Mouse (Mus musculus) T-helper 2 cell (primary cell): ENCODE results near the gene Diaph2.
"Not testable (repeated sequence)": the region's sequence is repeated elsewhere in the genome, so short reads cannot be mapped to it uniquely, and the experiment has no call there.

Source experiments
- in situ Hi-C: fragments of 300-600 bp; cut with MboI, MseI; formaldehyde crosslinking; loops from one replicate; pipeline ENCODE4 v1.15.1; 2025; ENCODE audit warnings: high pct_unique_total_duplicates

Diaph2 gene

DNA sequence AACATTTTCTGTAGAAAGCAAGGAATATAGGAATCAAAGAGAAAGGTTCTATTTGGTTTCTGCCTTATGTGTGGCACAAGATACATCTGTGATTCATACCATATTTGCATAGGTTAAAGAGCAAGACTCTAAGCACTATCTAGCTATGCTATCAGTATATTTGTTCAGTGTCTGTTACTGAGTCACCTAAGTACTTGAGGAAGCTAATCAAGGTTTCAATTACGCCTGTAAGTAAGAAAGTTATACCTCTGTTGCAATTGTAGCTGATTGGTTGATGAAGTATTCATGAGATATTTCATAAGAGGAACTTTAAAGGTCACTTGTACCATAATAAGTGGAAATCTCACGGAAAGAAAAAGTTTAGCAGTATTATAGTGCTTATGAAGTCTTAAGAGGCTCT lies 531.9 kb downstream of the Diaph2 start:
- in situ Hi-C loops, result no loop called here

DNA sequence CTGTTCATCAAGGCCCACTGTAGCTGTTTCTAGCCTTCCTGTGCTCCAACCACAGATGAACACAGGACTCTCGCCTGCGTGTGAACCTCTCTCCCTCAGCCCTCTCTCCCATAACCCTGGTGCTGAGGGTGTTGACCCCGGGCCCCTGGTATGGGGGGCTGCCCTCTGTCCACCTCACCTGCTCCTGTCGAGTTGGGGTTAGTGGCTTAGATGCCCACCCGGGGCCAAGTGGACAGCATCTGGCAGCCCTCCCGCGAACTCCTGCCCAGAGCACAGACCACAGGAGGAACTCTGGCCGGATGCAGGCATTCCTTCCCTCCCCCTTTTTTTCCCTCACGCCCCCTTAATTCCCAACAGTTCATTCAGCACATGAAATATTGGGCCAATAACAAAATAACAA lies 537.5 kb downstream of the Diaph2 start:
- in situ Hi-C loops, result no loop called here

DNA sequence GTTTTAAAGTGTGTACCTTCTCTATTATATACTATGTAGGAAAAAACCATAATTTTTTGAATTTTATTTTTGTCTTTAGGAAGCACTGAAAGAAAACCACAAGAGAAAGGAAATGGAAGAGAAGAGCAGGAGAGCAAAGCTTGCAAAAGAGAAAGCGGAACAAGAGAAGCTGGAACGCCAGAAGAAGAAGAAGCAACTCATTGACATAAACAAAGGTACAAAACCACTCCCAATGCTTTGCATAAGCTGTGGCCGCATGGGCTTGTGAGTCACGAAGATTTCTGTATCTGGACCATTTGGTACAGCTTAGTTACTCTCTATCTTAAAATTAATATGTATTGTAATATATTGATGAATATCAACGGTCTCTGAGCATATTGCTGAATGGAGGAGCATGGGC lies 540.2 kb downstream of the Diaph2 start:
- in situ Hi-C loops, result no loop called here

DNA sequence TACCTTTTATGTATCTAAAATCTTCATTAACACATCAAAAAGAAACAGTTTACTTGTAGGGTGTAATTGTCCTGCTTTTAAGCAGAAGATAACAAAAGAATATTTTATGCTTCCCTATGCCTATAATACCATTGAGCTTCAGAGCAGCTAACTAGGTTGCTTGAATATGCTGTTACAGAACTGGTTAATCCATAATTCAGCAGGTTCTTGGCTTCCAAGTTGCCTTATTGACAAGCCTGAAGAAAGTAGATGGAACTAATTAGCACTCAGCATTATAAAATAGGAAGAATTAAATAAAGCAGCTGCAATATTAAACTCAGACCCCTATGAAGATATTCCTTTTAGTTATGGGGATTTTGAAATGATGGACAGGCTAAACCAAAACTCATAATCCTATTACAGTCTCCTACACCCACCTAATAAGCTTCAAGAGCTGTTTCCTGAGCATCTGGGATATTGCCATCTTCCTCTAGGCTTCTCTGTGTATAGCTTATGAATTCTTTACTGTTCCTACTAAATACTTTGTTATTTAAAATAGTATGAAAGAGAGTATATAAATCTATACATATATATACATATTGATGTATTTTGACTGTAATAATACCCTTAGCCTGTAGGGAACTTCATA lies 601.4 kb downstream of the Diaph2 start:
- in situ Hi-C loops, result no loop called here

GRCm38 (mm10) chrX:130351480-130351879 lies 601.9 kb downstream of the Diaph2 start:
- in situ Hi-C loops, result no loop called here

DNA sequence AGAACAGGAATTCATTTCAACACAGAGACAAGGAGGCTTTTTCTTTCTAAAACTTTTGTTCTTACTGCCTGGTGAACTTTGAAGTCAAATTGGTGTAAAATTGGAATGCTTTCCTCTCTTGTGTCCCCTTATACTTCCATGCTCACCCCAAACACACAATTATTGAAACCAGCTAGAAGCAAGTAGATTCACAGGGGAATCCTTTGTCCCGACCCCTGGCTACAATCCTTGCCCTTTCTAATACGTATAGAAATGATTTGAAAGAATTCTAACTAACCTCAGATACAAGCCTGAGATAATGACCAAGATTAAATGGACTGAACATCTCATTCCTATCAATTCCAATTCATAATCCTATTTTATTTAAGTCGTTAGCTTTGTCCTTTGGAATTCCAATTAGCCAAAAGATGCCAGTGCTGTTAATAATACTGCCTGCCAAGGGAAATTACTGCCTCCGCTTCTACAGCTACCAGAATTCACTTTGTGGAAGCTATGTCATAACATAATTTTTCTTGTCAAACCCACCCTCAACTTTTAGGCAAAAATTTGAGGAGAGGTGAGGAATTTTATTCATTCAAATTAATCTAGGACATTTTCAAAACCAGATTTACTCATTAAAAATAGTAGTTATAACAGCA lies 644.1 kb downstream of the Diaph2 start:
- in situ Hi-C loops, result no loop called here

GRCm38 (mm10) chrX:130403214-130403613 lies 653.7 kb downstream of the Diaph2 start:
- in situ Hi-C loops, result no loop called here

DNA sequence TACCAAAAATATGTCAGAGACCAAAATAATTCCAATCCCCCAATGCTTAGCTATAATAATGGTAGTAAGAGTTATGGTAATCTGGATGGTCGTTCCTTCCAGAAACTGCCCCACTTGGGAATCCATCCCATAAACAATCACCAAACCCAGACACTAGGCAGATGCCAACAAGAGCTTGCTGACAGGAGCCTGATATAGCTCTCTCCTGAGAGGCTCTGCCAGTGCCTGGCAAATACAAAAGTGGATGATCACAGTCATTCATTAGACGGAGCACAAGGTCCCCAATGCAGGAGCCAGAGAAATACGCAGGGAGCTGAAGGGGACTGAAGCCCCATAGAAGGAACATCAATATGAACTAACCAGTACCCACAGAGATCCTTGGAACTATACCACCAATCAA lies 657.9 kb downstream of the Diaph2 start:
- in situ Hi-C loops, result not testable (repeated sequence)

GRCm38 (mm10) chrX:130408985-130409384 lies 659.4 kb downstream of the Diaph2 start:
- in situ Hi-C loops, result no loop called here

DNA sequence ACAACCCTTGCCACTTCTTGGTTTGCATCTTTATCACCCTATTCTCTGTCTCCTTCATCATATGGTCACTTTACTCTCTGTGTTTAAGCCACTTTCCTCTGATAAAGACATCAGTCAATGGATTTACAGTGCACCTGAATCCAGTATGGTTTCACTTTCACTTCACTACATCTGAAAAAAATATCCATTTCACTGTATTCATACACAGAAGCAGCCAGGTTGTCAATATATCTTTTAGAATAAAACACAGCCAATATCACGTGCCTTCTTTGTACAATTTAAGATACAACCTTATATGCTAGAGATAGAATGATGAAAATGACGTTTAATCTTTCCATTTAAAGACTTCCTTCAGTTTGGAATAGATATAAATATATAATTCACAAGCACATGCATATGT lies 673.6 kb downstream of the Diaph2 start:
- in situ Hi-C loops, result no loop called here

DNA sequence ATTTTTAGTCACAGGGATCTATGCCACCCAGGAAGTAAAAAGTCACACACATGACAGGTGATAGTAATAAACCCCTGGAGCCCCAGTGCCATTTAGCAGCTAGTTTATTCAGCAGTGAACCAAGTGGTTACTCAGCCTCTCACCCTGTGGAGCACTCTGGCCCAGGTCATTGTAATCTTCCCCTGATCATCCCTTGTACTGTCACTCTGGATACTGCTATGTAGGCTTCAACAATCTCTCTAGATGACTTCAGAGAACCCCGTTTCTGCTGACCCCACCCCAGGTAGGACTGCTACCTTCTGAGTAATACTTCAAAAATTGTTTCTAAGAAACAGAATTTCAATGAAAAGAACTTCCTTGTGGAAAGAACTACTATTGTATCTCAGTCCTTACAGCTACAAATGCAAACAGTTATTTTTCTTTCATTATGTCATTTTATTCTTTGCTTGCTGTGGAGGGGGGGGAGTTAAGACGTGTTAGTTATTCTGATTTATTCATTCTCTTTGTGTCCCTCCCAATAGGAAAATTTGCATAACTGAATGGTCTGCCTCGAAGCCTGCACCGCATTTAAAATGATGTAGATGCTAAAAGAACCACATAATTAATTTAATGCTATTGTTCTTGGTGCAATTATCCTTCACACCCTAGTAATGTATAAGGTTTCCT lies 702.4 kb downstream of the Diaph2 start:
- in situ Hi-C loops, result no loop called here

GRCm38 (mm10) chrX:130452488-130452823 lies 702.9 kb downstream of the Diaph2 start:
- in situ Hi-C loops, result no loop called here

- in situ Hi-C loops, result no loop called here
These were observed 723.6 kb downstream of the Diaph2 start for GRCm38 (mm10) chrX:130473133-130473532.

DNA sequence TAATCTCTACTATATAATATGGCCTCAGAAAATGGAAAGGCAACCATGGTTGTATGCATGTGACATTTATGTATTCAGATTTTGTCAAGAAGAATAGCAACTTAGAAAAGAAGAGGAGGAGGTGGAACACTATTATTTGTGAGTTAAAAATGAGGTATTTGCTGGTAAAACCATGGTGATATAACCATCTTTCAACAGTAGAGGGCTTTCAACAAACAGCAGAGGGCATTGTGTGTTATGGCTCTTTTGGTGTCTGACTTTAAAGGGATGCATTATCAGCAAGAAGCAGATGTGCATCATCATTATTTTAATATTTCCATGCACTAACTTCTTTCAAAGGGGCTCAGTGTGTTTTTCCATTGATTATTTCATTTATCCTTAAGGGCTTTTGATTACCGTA lies 731.3 kb downstream of the Diaph2 start:
- in situ Hi-C loops, result no loop called here

- in situ Hi-C loops, result loop anchor here (10.0 kb wide), 1 partner anchor 628 kb away; no protein-coding TSS in a partner anchor
These were observed 753.3 kb downstream of the Diaph2 start for GRCm38 (mm10) chrX:130502680-130503464.

DNA sequence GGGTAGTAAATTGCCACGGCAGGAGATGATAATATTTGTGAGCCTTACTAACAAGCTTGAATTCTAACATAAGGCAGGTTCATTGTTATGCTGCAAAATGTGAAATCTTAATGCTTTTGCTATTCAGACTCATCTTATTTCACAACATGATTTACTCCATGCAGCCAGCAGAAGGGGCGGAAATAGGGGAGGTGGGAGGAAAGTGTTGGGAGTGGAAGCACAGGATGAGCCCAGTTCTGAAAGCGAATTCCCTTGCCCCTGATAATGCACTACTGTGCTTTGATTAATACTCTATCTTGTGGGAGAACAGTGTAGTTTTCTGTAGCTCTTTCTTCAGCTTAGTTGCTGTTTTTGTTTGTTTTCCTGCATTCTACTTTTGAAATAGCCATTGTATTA lies 753.9 kb downstream of the Diaph2 start:
- in situ Hi-C loops, result loop anchor here (10.0 kb wide), 1 partner anchor 629 kb away; no protein-coding TSS in a partner anchor

DNA sequence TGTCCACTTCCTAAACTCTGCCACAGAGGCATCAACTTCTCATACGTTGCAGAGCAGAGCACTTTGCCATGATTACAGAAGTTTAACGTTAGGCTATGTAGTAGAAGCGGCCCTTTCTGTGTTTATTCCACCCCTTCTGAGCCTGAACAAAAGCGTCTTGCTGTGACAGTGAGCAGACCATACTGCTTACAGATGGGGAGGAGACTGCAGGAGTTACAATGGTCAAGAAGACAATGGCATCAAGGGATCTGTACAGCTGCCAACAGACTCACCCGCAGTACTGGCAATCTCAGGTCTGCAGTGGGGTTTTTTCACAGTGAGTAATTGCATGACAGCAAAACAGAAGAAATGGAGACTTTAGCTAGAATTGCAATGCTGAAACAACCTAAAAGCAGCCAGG lies 756.1 kb downstream of the Diaph2 start:
- in situ Hi-C loops, result loop anchor here (10.0 kb wide), 1 partner anchor 631 kb away; no protein-coding TSS in a partner anchor
